Mouse (Mus musculus) liver, postnatal 0 days (tissue): ENCODE measurements around the gene Srcin1.

Experiments used
- CTCF ChIP-seq: sonication (generic); IDR thresholded peaks from 2 replicates; pipeline ENCODE4 v1.5.1; 2016; ENCODE audit warnings: antibody characterized with exemption, low read depth
- EP300 ChIP-seq: IDR thresholded peaks from 2 replicates; pipeline ENCODE4 v1.6.1; 2016; ENCODE audit warnings: antibody characterized with exemption, low read depth, mild to moderate bottlenecking

DNA sequence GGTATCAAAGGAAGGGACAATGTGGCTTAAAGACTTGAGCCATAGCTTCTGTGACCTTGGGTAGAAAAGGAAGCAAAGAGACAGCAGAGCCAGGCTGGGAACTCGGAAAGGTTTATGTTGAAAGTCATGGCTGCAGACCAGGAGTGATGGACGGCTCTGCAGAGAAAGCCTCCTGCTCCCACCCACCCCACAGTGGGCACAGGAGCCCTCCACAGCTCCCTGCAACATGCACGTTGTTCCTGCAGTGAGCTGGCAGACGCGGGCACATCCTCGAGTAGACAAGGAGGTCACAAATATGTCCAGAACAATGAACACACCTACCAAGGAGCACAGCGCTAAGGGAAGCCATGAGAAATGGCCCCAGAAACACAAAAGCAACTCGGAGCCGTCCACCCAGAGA lies 32.1 kb downstream of the Srcin1 start:
- TF ChIP-seq EP300 (no peak), CTCF (no peak)
